Mouse (Mus musculus) MN1 (cell line): Measurements from ENCODE around the gene Catsper3.

Experiments
- DNase-seq: peaks from one replicate; pipeline ENCODE4 v3.0.0-alpha.2; 2016; ENCODE audit warnings: low spot score

Gene Catsper3

DNA sequence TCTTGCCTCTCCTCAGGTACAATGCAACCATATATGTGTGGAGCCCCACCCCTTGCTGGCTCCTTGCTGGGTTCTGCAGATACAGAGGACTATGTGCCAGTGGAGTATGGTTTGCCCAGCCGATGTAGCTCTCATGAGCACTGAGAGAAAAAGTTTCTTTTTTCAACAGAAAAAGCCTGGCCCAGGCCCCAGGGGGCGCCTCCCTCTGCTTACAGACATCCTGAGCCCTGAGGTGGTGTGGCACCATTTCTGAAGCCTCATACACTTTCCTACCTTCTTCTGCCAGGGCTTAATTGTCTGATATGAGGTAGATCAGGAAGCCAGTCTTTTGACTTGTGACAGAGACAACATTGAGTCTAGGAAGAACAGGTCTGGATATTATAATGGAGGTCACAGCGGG, 67.8 kb downstream of the Catsper3 start:
- no peak for DNase-seq

DNA sequence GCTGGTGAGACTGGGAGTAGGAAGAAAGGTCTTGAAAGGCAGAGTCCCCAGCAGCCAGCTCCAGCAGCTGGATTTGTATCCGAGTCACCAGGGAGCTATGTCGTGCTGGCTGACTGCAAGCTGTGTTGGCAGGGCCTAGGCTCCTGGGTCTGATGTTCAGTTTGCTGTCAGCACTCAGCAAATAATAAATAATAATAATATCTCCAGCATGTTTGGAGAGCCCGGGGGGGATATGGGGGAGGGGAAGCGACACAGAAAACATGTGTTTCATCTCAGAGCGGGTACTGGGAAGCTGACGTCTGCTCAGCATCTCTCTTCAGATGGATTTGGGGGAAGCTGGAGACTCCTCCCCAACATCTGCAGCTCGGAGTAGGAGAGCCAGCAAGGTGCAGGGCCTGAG, 71.4 kb downstream of the Catsper3 start:
- DNase-seq, result no peak

DNA sequence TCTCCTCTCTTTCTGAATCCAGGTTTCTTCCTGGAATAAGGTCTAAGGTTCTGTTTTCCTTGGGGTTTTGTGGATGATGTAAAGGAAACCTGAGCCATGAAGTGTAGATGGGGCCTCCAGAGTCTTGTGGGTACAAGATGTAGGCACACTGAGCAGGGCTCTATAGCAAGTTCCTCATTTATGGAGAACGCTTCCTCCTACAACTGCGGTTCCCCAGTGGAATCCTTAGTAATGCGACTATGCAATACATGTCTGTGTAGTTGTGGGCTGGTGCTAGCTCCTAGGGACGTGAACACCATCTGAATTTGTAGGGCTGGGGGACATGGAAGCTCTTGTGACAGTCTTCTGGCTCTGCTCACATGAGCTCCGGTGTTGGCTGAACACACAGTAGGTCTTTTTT, 74.1 kb downstream of the Catsper3 start:
- no peak for DNase-seq
